8 mouse cellular contexts compared by ENCODE assay signal in the genomic region with DNA sequence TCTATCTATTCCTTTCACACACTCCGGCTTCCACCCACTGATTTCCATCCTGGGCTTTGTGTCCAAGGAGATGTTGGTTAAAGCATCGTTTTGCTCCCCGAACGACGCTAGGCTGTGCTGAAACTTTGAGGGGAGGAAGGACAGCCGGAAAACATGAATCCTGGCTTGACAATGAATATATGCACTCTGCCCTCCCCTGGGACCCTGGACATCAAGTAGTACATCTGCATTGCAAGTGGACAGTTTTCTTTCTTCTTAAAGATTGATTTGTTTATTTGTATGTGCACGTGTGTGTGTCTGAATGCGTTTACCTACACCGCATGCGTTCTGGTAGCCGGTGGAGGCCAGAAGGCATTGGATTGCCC. TPM values are rescaled to one million over a fixed set of nuclear protein-coding genes. Genes with fewer than 3 reads are reported as not detected.
A peak's percentile ranks its signal among the peaks of the same experiment; 100 is the strongest.
DNase-seq lines count a peak whose midpoint lies in the region; ATAC-seq and TF ChIP-seq lines count a peak whose summit lies in the region.

No protein-coding gene starts in this region.

- H3K4me1 ChIP-seq in heart, embryonic 14.5 days (ENCODE audit: control insufficient read depth in 2 of 2, insufficient read depth in 2 of 2, low read length in 2 of 2): peaks cover 36 to 38% of the 10 kb centered on the region in 2 experiments
- peaks cover 39 to 94% of the 10 kb centered on the region in 2 experiments for H3K4me1 ChIP-seq in CH12.LX (ENCODE audit: control insufficient read depth in 1 of 2, insufficient read depth in 2 of 2)
- H3K4me1 ChIP-seq in forebrain, embryonic 13.5 days: peaks cover 24% of the 10 kb centered on the region
- peaks cover 32% of the 10 kb centered on the region for H3K4me1 ChIP-seq in liver, embryonic 13.5 days (replicated peaks)

- TF ChIP-seq POLR2A in CH12.LX (IDR thresholded peaks at IDR 0.05; ENCODE audit: low read depth, low read length): no peak

- TF ChIP-seq EP300 in CH12.LX (IDR thresholded peaks at IDR 0.05; ENCODE audit: low read length): no peak; the same call in 1 of the 2 replicates

- intact Hi-C loops in heart, postnatal 10 days (cut with DNase I): loop anchor here (10.0 kb wide), 1 partner anchor 463 kb away; the partner anchor contains the start of gene Gm20403

- 66% methylated on average over 11 of the region's 11 CpGs for WGBS in heart, embryonic 14.5 days
- 85% methylated on average over 11 of the region's 11 CpGs for whole genome bisulfite sequencing in forebrain, embryonic 13.5 days
- WGBS in liver, embryonic 13.5 days (ENCODE audit: insufficient replicate concordance): 58% methylated on average over 11 of the region's 11 CpGs

- TF ChIP-seq RAD21 in CH12.LX (IDR thresholded peaks at IDR 0.05; ENCODE audit: low read depth, low read length): no peak

- no peaks in the 10 kb centered on the region for H3K36me3 ChIP-seq in heart, embryonic 14.5 days (ENCODE audit: control insufficient read depth, insufficient read depth, low read length)
- no peaks in the 10 kb centered on the region for H3K36me3 ChIP-seq in CH12.LX (replicated peaks in 1 of 2; ENCODE audit: control insufficient read depth in 1 of 2, insufficient read depth in 1 of 2, low read length in 1 of 2)
- H3K36me3 ChIP-seq in forebrain, embryonic 13.5 days (ENCODE audit: poor library complexity, severe bottlenecking): no peaks in the 10 kb centered on the region
- no peaks in the 10 kb centered on the region for H3K36me3 ChIP-seq in liver, embryonic 13.5 days

- dilution Hi-C loops in CH12.LX (cut with MboI; ENCODE audit: extremely low pct_ligation_motif_present, extremely low pct_unique_long_range_greater_than_20kb, low sequenced_read_pairs): no loop called here

- no peak for DNase-seq in heart, postnatal 10 days
- DNase-seq in CH12.LX (ENCODE audit: extremely low read depth) (no peak), adipocyte (ENCODE audit: low spot score) (no peak)
- no peak for DNase-seq in liver, embryonic 13.5 days
- DNase-seq in right cerebral cortex, postnatal 10 days (ENCODE audit: low spot score in 2 of 2): no peak
- DNase-seq in spleen, postnatal 4 days (ENCODE audit: low spot score in 2 of 2): no peak

- H3K4me2 ChIP-seq in heart, embryonic 14.5 days (ENCODE audit: low read length): peak overlapping the region; percentile 48
- peak overlapping the region; percentile 83 for H3K4me2 ChIP-seq in CH12.LX (ENCODE audit: insufficient read depth, low read depth, poor library complexity, severe bottlenecking)
- peak overlapping the region; percentile 19 for H3K4me2 ChIP-seq in forebrain, embryonic 13.5 days
- no peak overlapping the region for H3K4me2 ChIP-seq in liver, embryonic 13.5 days

- no peak overlapping the region for H3K4me3 ChIP-seq in heart, embryonic 14.5 days (ENCODE audit: control insufficient read depth in 1 of 2, insufficient read depth in 1 of 2, low read depth in 1 of 2, low read length in 2 of 2)
- peak overlapping the region; percentile 53 to 62 (median 59) for H3K4me3 ChIP-seq in CH12.LX (replicated peaks in 1 of 3; ENCODE audit: low read depth in 2 of 3, low read length in 2 of 3, poor library complexity in 1 of 3)
- no peak overlapping the region for H3K4me3 ChIP-seq in forebrain, embryonic 13.5 days
- H3K4me3 ChIP-seq in liver, embryonic 13.5 days (replicated peaks): no peak overlapping the region

- H3K9ac ChIP-seq in heart, embryonic 14.5 days (ENCODE audit: low read length): peak overlapping the region; percentile 60
- peak overlapping the region; percentile 85 for H3K9ac ChIP-seq in CH12.LX (ENCODE audit: insufficient read depth, low read depth)
- H3K9ac ChIP-seq in forebrain, embryonic 13.5 days: peak overlapping the region; percentile 44
- no peak overlapping the region for H3K9ac ChIP-seq in liver, embryonic 13.5 days

- H3K79me2 ChIP-seq in CH12.LX (replicated peaks; ENCODE audit: control insufficient read depth, extremely low read depth, insufficient read depth, poor library complexity, severe bottlenecking): no peaks in the 10 kb centered on the region; the same call in 1 of the 2 replicates

- no peak for ATAC-seq in heart, embryonic 14.5 days (ENCODE audit: insufficient number of reproducible peaks, insufficient read depth, low FRiP score, low read depth)
- ATAC-seq in forebrain, embryonic 13.5 days: no peak
- no peak for ATAC-seq in liver, embryonic 13.5 days (ENCODE audit: low read depth)

- no peak for TF ChIP-seq CTCF in CH12.LX (conservative IDR thresholded peaks at IDR 0.05 in 1 of 2, IDR thresholded peaks at IDR 0.05 in 1 of 2; ENCODE audit: low read depth in 2 of 2, low read length in 2 of 2)

- no peaks in the 10 kb centered on the region for H3K9me3 ChIP-seq in heart, embryonic 14.5 days (ENCODE audit: control insufficient read depth, low read length)
- H3K9me3 ChIP-seq in CH12.LX (replicated peaks; ENCODE audit: low read length): no peaks in the 10 kb centered on the region
- H3K9me3 ChIP-seq in forebrain, embryonic 13.5 days (replicated peaks): no peaks in the 10 kb centered on the region
- H3K9me3 ChIP-seq in liver, embryonic 13.5 days (replicated peaks): no peaks in the 10 kb centered on the region

- H3K27me3 ChIP-seq in heart, embryonic 14.5 days (ENCODE audit: control insufficient read depth, insufficient read depth, low read length): no peaks in the 10 kb centered on the region
- H3K27me3 ChIP-seq in CH12.LX (replicated peaks): no peaks in the 10 kb centered on the region
- H3K27me3 ChIP-seq in forebrain, embryonic 13.5 days: no peaks in the 10 kb centered on the region
- no peaks in the 10 kb centered on the region for H3K27me3 ChIP-seq in liver, embryonic 13.5 days

- H3K27ac ChIP-seq in heart, embryonic 14.5 days (replicated peaks in 1 of 2; ENCODE audit: control insufficient read depth in 1 of 2, insufficient read depth in 1 of 2, low read depth in 2 of 2, low read length in 2 of 2): peak overlapping the region; percentile 98
- H3K27ac ChIP-seq in CH12.LX (ENCODE audit: insufficient read depth, low read depth): peak overlapping the region; percentile 99
- H3K27ac ChIP-seq in forebrain, embryonic 13.5 days: peak overlapping the region; percentile 92
- peak overlapping the region; percentile 47 for H3K27ac ChIP-seq in liver, embryonic 13.5 days

- in situ Hi-C loops in CH12.LX (cut with MboI; ENCODE audit: low pct_ligation_motif_present, low pct_unique_long_range_greater_than_20kb, low sequenced_read_pairs): no loop called here

TF ChIP-seq in CH12.LX, 34 proteins besides CTCF, POLR2A, EP300 and RAD21:
- TF ChIP-seq MAZ (IDR thresholded peaks at IDR 0.05; ENCODE audit: low read depth, low read length) (no peak), MAX (IDR thresholded peaks at IDR 0.05; ENCODE audit: low read length) (0 out of 2 replicates have a peak, but pooled peaks have one; percentile 6)

RNA-seq across cellular contexts. Expression of gene Nfkbia, which starts 45.1 kb away (rescaled TPM):
- polyA plus RNA-seq in heart, embryonic 14.5 days (2014; fragmentation: Nextera tagmentation; extraction: Ambion mirVana): 58.6 and 64.9 TPM in 2 replicates
- 10 to 100 TPM; 45.7 to 65.3 TPM for total RNA-seq in heart, postnatal 10 days (2021)
- 465 and 702 TPM in 2 replicates for total RNA-seq in CH12.LX (2012; rRNA removed)
- total RNA-seq in CH12.LX (2014; rRNA removed): 138 and 178 TPM in 2 replicates
- 115 and 143 TPM in 2 replicates for polyA plus RNA-seq in CH12.LX (2012; ENCODE audit: insufficient read length, low read depth)
- polyA plus RNA-seq in forebrain, embryonic 13.5 days (2015; fragmentation: Nextera tagmentation; extraction: Ambion mirVana): 46.4 and 47.0 TPM in 2 replicates
- polyA plus RNA-seq in liver, embryonic 13.5 days (2015; fragmentation: Nextera tagmentation; extraction: Ambion mirVana): 15.0 and 15.6 TPM in 2 replicates

Comparison
In these comparisons a context has a peak if more than half of its experiments do, and no peak if none do; other contexts are left out.
1. H3K27ac ChIP-seq: peak in every context shown above with its lines; median percentile 99 in CH12.LX; 98 in heart, embryonic 14.5 days; 92 in forebrain, embryonic 13.5 days; 47 in liver, embryonic 13.5 days.
2. H3K4me3 ChIP-seq: peak in CH12.LX (3 of 3); none in heart, embryonic 14.5 days (0 of 2), forebrain, embryonic 13.5 days (single experiment) and liver, embryonic 13.5 days (single experiment).